Mouse (Mus musculus) bone marrow, adult 2 months (tissue): ENCODE results near the gene Sox18. TPM values are rescaled to one million over a fixed set of nuclear protein-coding genes. Genes with fewer than 3 reads are reported as not detected.

ENCODE experiments used
- H3K27ac ChIP-seq: fragments of 200-500 bp; 2 replicates; pipeline ENCODE4 v1.5.1; 2012; ENCODE audit warnings: low read depth, mild to moderate bottlenecking, control low read depth, inconsistent platforms, low read length; ENCODE audit not compliant: control insufficient read depth, poor library complexity, insufficient read depth
- H3K4me1 ChIP-seq: fragments of 200-500 bp; 2 replicates; pipeline ENCODE4 v1.6.1; 2011; ENCODE audit warnings: low read length; ENCODE audit not compliant: control insufficient read depth, insufficient read depth
- H3K4me3 ChIP-seq: fragments of 200-500 bp; replicated peaks from 2 replicates; pipeline ENCODE3; 2011; ENCODE audit warnings: mild to moderate bottlenecking, low read depth, low read length, control low read depth; ENCODE audit not compliant: control insufficient read depth
- CTCF ChIP-seq: fragments of 200-500 bp; IDR thresholded peaks from 2 replicates; pipeline ENCODE4 v1.5.1; 2011; ENCODE audit warnings: low read length, control low read depth; ENCODE audit not compliant: control insufficient read depth, insufficient read depth
- POLR2A ChIP-seq: fragments of 200-500 bp; IDR thresholded peaks from 2 replicates; pipeline ENCODE4 v1.6.1; 2011; ENCODE audit warnings: low read depth, mild to moderate bottlenecking, control low read depth, low read length, borderline replicate concordance; ENCODE audit not compliant: control insufficient read depth
- WGBS: fragments of 180-500 bp; shearing (Covaris S2); methylation state at CpG from one replicate; pipeline ENCODE4 v1.1.7; 2018; 5-methylcytosine and 5-hydroxymethylcytosine counted together
- polyA plus RNA-seq: library from polyadenylated mRNA; stranded (reverse); fragments of >200 nt; gene quantifications from 2 replicates; pipeline ENCODE4 v1.2.4, GENCODE M21; 2011; ENCODE audit warnings: low replicate concordance; ENCODE audit not compliant: missing spikeins, insufficient read depth, insufficient read length

Gene Sox18
- polyA plus RNA-seq, 1 experiment: 7.5 TPM

- Histone ChIP-seq H3K27ac (no peak overlapping the region), H3K4me3 (no peak overlapping the region), H3K4me1 (no peaks in the 10 kb centered on the region; the same call in 1 of the 2 replicates)
- 89% methylated on average over 33 of the region's 33 CpGs for WGBS
- no peak for TF ChIP-seq POLR2A
- no peak for TF ChIP-seq CTCF
Measured at GRCm38 (mm10) chr2:181696801-181697420, 25.5 kb upstream of the Sox18 start.

GRCm38 (mm10) chr2:181695776-181696175 is 24.3 kb upstream of the Sox18 start:
- 81% methylated on average over 1 of the region's 1 CpGs for WGBS
- Histone ChIP-seq H3K27ac (no peak overlapping the region), H3K4me3 (no peak overlapping the region), H3K4me1 (no peaks in the 10 kb centered on the region; the same call in 1 of the 2 replicates)
- TF ChIP-seq CTCF: no peak
- TF ChIP-seq POLR2A: no peak

- no peak overlapping the region for H3K4me3 ChIP-seq
- WGBS: 56% methylated on average over 3 of the region's 3 CpGs
- H3K4me1 ChIP-seq: peaks cover 2% of the 10 kb centered on the region; the same call in 1 of the 2 replicates
- TF ChIP-seq POLR2A: no peak
- no peak for TF ChIP-seq CTCF
- no peak overlapping the region for H3K27ac ChIP-seq
Measured at GRCm38 (mm10) chr2:181694581-181694980, 23.1 kb upstream of the Sox18 start.

GRCm38 (mm10) chr2:181693339-181694280 is 22.2 kb upstream of the Sox18 start, which contains the start of gene Rgs19:
TSS of gene Rgs19 (minus strand) at chr2:181693977.
- Histone ChIP-seq H3K4me1 (peaks cover 2% of the 10 kb centered on the region; the same call in 1 of the 2 replicates), H3K27ac (peak within 1 kb of the TSS; percentile 89), H3K4me3 (peak within 1 kb of the TSS; percentile 82)
- TF ChIP-seq POLR2A (peak; percentile 83; the same call in 1 of the 2 replicates), CTCF (no peak)
- under 1% methylated on average over 75 of the region's 75 CpGs for WGBS

GRCm38 (mm10) chr2:181692304-181692703 is 20.9 kb upstream of the Sox18 start:
- Histone ChIP-seq H3K27ac (peak overlapping the region; percentile 89; the same call in 1 of the 2 replicates), H3K4me3 (peak overlapping the region; percentile 82), H3K4me1 (peaks cover 2% of the 10 kb centered on the region; the same call in 1 of the 2 replicates)
- 33% methylated on average over 3 of the region's 3 CpGs for WGBS
- TF ChIP-seq CTCF (no peak), POLR2A (no peak)

- Histone ChIP-seq H3K4me3 (peak overlapping the region; percentile 79), H3K27ac (peak overlapping the region; percentile 56), H3K4me1 (peaks cover 2% of the 10 kb centered on the region; the same call in 1 of the 2 replicates)
- TF ChIP-seq CTCF: no peak
- no peak for TF ChIP-seq POLR2A
- WGBS: 9% methylated on average over 4 of the region's 4 CpGs
Measured at GRCm38 (mm10) chr2:181691571-181691970, 20.1 kb upstream of the Sox18 start.

- Histone ChIP-seq H3K4me1 (peaks cover 2% of the 10 kb centered on the region; the same call in 1 of the 2 replicates), H3K4me3 (peak overlapping the region; percentile 79)
Measured at GRCm38 (mm10) chr2:181691083-181691482, 19.6 kb upstream of the Sox18 start.

GRCm38 (mm10) chr2:181689466-181690160 is 18.2 kb upstream of the Sox18 start:
- Histone ChIP-seq H3K4me3 (no peak overlapping the region), H3K27ac (no peak overlapping the region), H3K4me1 (peaks cover 2% of the 10 kb centered on the region; the same call in 1 of the 2 replicates)
- 76% methylated on average over 10 of the region's 10 CpGs for WGBS
- TF ChIP-seq CTCF (no peak), POLR2A (no peak)

More at GRCm38 (mm10) chr2:181691083-181691482, 19.6 kb upstream of the Sox18 start:
- TF ChIP-seq CTCF: no peak
- no peak for TF ChIP-seq POLR2A
- 59% methylated on average over 6 of the region's 6 CpGs for WGBS
- H3K27ac ChIP-seq: peak overlapping the region; percentile 56; the same call in 1 of the 2 replicates
